9 mouse cellular contexts compared by ENCODE assay signal in genomic region chr15:93579899-93580298, GRCm38 (mm10). TPM values are rescaled to one million over a fixed set of nuclear protein-coding genes. Genes with fewer than 3 reads are reported as not detected.
DNase-seq lines count a peak whose midpoint lies in the region; ATAC-seq and TF ChIP-seq lines count a peak whose summit lies in the region.
"Had no signal": no experiment of that assay in that cellular context is flagged by ENCODE, and none has a peak within 500 bp of the region (broad histone marks: within the 10 kb centered on the region; RNA-seq: fewer than 3 reads in every experiment).

No protein-coding gene starts in this region.

- no peak overlapping the region for H3K27ac ChIP-seq in gastrocnemius, adult 2 months
- no peak overlapping the region for H3K27ac ChIP-seq in midbrain, embryonic 14.5 days (replicated peaks; ENCODE audit: low read depth, low read length)
- no peak overlapping the region for H3K27ac ChIP-seq in midbrain, embryonic 16.5 days (ENCODE audit: low read length)

- peak; percentile 40 for TF ChIP-seq CTCF in gastrocnemius, adult 2 months (IDR thresholded peaks at IDR 0.05)

- H3K27me3 ChIP-seq in midbrain, embryonic 14.5 days (ENCODE audit: control insufficient read depth, insufficient read depth, low read length), result no peaks in the 10 kb centered on the region
- H3K27me3 ChIP-seq in midbrain, embryonic 16.5 days (ENCODE audit: control insufficient read depth, insufficient read depth, low read depth, low read length), result no peaks in the 10 kb centered on the region

- H3K4me2 ChIP-seq in midbrain, embryonic 14.5 days (ENCODE audit: low read length), result no peak overlapping the region
- H3K4me2 ChIP-seq in midbrain, embryonic 16.5 days (ENCODE audit: low read length), result no peak overlapping the region

- no peaks in the 10 kb centered on the region for H3K4me1 ChIP-seq in midbrain, embryonic 14.5 days (ENCODE audit: control insufficient read depth, insufficient read depth, low read length)
- H3K4me1 ChIP-seq in midbrain, embryonic 16.5 days (ENCODE audit: control insufficient read depth, insufficient read depth, low read length), result no peaks in the 10 kb centered on the region

- intact Hi-C loops in gastrocnemius, adult 2 months (cut with DNase I), result loop anchor here (5.0 kb wide), 2 partner anchors 123 to 313 kb away; no protein-coding TSS in a partner anchor
- intact Hi-C loops in gastrocnemius, postnatal 14 days (cut with DNase I; ENCODE audit: low total_unique reads), result loop anchor here (5.0 to 10.0 kb wide), 3 partner anchors 63 to 315 kb away; no protein-coding TSS in a partner anchor

- H3K4me3 ChIP-seq in gastrocnemius, adult 2 months, result no peak overlapping the region
- no peak overlapping the region for H3K4me3 ChIP-seq in midbrain, embryonic 14.5 days (replicated peaks; ENCODE audit: low read depth, low read length)
- no peak overlapping the region for H3K4me3 ChIP-seq in midbrain, embryonic 16.5 days (ENCODE audit: low read depth, low read length)

- 45% methylated on average over 9 of the region's 9 CpGs for WGBS in midbrain, embryonic 14.5 days
- 45% methylated on average over 9 of the region's 9 CpGs for WGBS in midbrain, embryonic 16.5 days

- DNase-seq in gastrocnemius, adult 2 months, result no peak
- DNase-seq in gastrocnemius, postnatal 14 days, result no peak
- DNase-seq in midbrain, embryonic 14.5 days, result peak; percentile 60
- peak; percentile 49 for DNase-seq in kidney, postnatal 14 days
- DNase-seq in retina, postnatal 1 day, result peak; percentile 34
- no peak for DNase-seq in Muller cell, postnatal 12 days (ENCODE audit: inconsistent ontology term)
- DNase-seq: heart, adult 18-20 months had no signal

- ATAC-seq in midbrain, embryonic 14.5 days (ENCODE audit: low FRiP score, low TSS enrichment), result no peak
- no peak for ATAC-seq in midbrain, embryonic 16.5 days
- ATAC-seq in megakaryocyte, adult 5-6 weeks (ENCODE audit: poor library complexity, severe bottlenecking), result no peak

- no peak overlapping the region for H3K9ac ChIP-seq in midbrain, embryonic 14.5 days (replicated peaks; ENCODE audit: low read length)
- H3K9ac ChIP-seq in midbrain, embryonic 16.5 days (ENCODE audit: low read depth, low read length), result no peak overlapping the region

- no peaks in the 10 kb centered on the region; the same call in 1 of the 2 replicates for H3K9me3 ChIP-seq in midbrain, embryonic 14.5 days (ENCODE audit: control insufficient read depth, low read length)
- no peaks in the 10 kb centered on the region for H3K9me3 ChIP-seq in midbrain, embryonic 16.5 days (replicated peaks; ENCODE audit: control insufficient read depth, low read length, poor library complexity, severe bottlenecking)

- no peaks in the 10 kb centered on the region for H3K36me3 ChIP-seq in midbrain, embryonic 14.5 days (ENCODE audit: control insufficient read depth, insufficient read depth, low read length)
- no peaks in the 10 kb centered on the region for H3K36me3 ChIP-seq in midbrain, embryonic 16.5 days (ENCODE audit: control insufficient read depth, insufficient read depth, low read length)

RNA-seq across cellular contexts. Expression of gene Prickle1, which starts 15.8 kb away (rescaled TPM):
- 1 to 10 TPM; 2.9 to 4.8 TPM for total RNA-seq in gastrocnemius, adult 2 months (2021)
- total RNA-seq in gastrocnemius, postnatal 14 days (2021), result 1 to 10 TPM; 6.0 TPM
- polyA plus RNA-seq in midbrain, embryonic 14.5 days (2014; fragmentation: Nextera tagmentation; extraction: Ambion mirVana), result 8.2 and 11.6 TPM in 2 replicates
- 13.5 and 14.0 TPM in 2 replicates for polyA plus RNA-seq in midbrain, embryonic 16.5 days (2015; fragmentation: Nextera tagmentation; extraction: Ambion mirVana)
- 0.02 and 0.23 TPM in 2 replicates for total RNA-seq in megakaryocyte, adult 5-6 weeks (2015)
- 0.04 and 0.15 TPM in 2 replicates for total RNA-seq in megakaryocyte, adult 5-6 weeks (2017)

Comparison
In these comparisons a context has a peak if more than half of its experiments do, and no peak if none do; other contexts are left out.
1. DNase-seq: peak in midbrain, embryonic 14.5 days (single experiment), kidney, postnatal 14 days (single experiment) and retina, postnatal 1 day (single experiment); none in gastrocnemius, adult 2 months (single experiment), gastrocnemius, postnatal 14 days (single experiment) and Muller cell, postnatal 12 days (single experiment).